Mouse (Mus musculus): ENCODE results near the gene Kif17.

DNA sequence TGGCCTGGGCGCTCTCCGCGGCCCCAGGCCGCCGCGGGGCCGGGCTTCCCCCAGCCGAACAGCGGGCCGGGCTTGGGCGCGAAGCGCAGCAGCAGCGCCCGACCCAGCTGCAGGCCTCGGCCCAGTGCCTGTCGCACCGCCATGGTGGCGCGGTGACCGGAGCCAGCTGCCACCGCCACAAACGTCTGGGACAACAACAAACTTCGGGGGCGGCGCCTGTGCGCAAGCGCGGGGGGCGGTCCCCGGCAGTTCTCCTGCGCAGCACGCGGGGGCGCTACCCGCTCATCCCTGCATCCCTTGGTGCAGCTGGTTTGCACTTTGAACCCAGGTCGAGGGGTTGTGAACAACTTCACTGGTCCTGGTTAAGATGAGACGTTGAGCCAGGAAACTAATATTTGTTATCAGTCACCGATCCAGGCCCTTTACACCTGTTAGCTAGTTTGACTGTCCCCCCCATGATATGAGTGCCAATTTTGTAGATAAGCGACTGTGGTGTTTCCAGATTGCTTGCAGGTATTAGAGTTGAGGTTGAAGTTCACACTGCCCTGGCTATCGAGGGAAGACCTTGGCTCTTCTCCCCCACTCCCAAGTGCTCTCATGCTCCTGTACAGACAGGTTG is 76.0 kb downstream of the Kif17 start, which contains the start of gene Pink1:
- no peak for TF ChIP-seq GATA1 (IDR thresholded peaks at IDR 0.05; ENCODE audit: borderline replicate concordance, low read length)
- no peak for TF ChIP-seq FLI1 (IDR thresholded peaks at IDR 0.05; ENCODE audit: low read length)

Data from megakaryocyte, embryonic 14.5 days (primary cell).